Mouse (Mus musculus): ENCODE data around the gene Enox1.

DNA sequence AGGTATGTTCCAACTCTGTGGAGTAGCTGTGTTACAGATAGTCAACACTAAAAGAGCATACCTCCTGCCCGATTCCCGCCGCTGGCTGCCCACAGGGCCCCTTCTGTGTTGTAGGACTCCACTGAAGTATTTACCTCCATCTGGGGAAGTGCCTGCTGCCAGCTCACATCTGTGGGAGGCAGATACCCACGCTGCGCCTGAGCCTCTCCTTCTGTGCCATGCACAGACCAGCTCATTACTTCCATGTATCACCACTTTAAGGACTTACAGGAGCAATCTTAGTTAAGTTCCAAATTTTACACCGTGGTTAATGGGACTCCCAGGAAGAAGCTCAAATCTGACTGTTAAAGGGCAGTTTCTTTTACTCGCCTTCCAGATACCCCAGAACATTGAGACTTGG lies 23.7 kb downstream of the Enox1 start:
- TF ChIP-seq POLR2A (IDR thresholded peaks at IDR 0.05; ENCODE audit: low read depth, low read length) (no peak), CTCF (IDR thresholded peaks at IDR 0.05; ENCODE audit: extremely low read depth, insufficient read length, insufficient replicate concordance, low read depth, low read length) (no peak)
